Mouse (Mus musculus) leukemia stem cell, adult 10-12 weeks (primary cell): Measurements from ENCODE around the gene Cinp. TPM values are rescaled to one million over a fixed set of nuclear protein-coding genes. Genes with fewer than 3 reads are reported as not detected.

ENCODE experiments used
- polyA plus RNA-seq: library from polyadenylated mRNA; stranded (reverse); fragments of >175 nt; gene quantifications from 2 replicates; pipeline ENCODE4 v1.2.3, GENCODE M21; 2012; ENCODE audit warnings: low replicate concordance

Cinp gene
- polyA plus RNA-seq = 3.0 and 18.1 TPM in 2 replicates

DNA sequence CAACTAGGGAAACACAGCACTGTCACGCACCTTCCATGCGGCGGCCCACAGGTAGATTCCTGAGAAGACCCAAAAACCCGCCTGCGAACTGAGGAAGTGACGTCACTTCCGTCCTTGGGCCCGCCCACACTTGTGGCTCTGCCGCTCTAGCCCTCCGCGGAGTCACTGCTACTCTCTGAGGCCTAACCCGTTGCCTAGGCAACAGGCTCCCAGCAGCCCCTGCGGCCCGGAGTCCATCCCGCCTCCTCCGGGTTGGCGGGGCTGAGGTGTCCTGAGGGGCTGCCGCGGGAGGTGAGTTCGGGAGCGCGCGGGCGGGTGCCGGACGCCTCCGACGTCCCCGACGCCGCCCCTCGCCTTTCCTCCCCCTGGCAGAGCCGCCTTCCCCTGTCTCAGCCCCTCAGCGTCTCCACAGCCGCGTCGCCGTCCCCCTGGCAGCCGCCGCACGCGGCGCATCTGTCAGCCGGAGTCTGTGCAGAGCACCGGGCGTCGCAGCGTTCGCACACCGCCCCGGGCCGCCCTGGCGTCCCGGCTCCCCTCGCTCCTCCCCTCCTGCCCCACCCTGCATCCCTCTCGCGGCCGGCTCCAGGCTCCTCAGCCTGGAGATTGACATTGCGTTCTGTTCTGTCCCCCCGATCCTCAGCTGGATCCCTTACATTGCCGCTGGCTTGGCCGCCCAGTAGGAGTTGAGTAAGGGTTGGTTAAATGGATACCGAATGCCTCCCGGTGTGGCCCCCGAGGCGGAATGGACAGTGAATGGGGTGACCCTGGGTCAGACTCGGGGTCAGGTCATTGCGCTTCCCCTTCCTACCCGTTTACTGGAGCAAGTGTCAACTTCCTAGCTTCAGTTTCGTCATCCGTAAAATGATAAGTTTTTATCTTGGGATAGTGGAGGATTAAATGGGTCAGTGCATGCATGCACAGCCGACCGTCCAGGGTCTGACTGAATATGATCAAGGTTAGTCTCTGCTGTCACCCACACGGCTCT lies at the start of gene Cinp, which contains the start of gene Tecpr2:
Gene Cinp (minus strand): TSS at position 110 of the 985 bp plus-strand sequence.
Gene Tecpr2 (plus strand): TSS at position 229 of the 985 bp plus-strand sequence.

DNA sequence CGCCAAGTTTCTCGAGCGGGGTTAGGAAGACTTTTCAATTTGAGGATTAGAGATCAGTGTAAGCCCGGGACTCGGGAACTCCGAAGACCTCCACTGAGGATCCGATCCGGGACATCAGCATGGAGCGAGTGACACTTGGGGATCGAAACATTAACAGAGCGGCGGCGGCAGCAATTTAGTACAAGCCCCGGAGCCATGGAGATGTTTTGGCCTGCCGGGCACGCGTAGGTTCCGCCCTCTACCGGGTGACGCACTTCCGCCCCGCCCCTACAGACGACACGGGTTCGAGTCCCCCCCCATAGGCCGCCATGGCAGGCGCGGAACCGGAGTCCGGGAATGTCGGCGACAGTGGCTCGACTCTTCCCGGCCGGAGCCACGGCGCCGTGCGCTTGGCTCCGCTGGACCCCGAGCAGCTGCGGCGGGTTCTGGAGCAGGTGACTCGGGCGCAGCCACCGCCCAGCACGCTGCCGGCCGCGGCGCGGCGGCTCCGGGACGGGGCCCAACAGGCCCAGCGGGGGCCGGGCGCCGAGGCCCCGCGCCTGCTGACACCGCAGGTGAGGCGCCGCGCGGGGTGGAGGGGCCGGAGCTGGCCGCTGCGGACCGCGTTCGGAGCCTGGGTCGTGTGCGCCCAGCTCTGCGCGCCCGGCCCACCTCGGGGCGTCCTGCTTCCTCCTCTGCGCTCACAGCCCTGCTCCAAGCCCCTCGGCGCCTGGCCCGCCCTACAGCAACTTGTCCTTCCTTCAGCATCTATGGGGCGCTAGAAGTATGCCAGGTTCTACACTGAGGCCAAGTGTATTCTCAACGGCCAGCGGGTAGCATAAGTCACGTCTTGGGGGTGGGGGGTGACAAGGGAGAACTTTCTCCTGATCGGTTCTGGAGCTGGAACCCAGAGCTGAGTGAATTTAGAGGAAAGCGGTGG lies 38.7 kb downstream of the Cinp start, which contains the start of gene Zfp839:
Gene Zfp839 (plus strand): TSS at position 244 of the 919 bp plus-strand sequence.

GRCm38 (mm10) chr12:110840348-110841198 lies 48.4 kb downstream of the Cinp start, which contains the start of gene Mok:
TSS of gene Mok (minus strand) at chr12:110840939.

Other genes starting within 250 kb of the Cinp start
- not detected in 2 replicates for gene 1700001K19Rik, start 206.5 kb downstream of the Cinp start, polyA plus RNA-seq
- 12.6 and 64.2 TPM in 2 replicates for gene Hsp90aa1, start 186.4 kb downstream of the Cinp start, polyA plus RNA-seq
- gene Wdr20, start 151.2 kb downstream of the Cinp start, polyA plus RNA-seq = 3.5 and 58.0 TPM in 2 replicates
- 0.16 and 0.24 TPM in 2 replicates for gene Mok, start 48.2 kb downstream of the Cinp start, polyA plus RNA-seq
- 3.4 and 4.0 TPM in 2 replicates for gene Zfp839, start 38.9 kb downstream of the Cinp start, polyA plus RNA-seq
- 3.1 and 4.7 TPM in 2 replicates for gene Tecpr2, start 119 bp upstream of the Cinp start, polyA plus RNA-seq
- 30.1 and 50.5 TPM in 2 replicates for gene Ankrd9, start 89.9 kb upstream of the Cinp start, polyA plus RNA-seq
- 23.0 and 41.3 TPM in 2 replicates for gene Rcor1, start 150.2 kb upstream of the Cinp start, polyA plus RNA-seq